Mouse (Mus musculus) frontal cortex, postnatal 10 days (tissue): ENCODE data around the gene Adcyap1r1.
A peak's percentile ranks its signal among the peaks of the same experiment; 100 is the strongest.

Source experiments
- DNase-seq, 2 experiments: peaks; one replicate each; pipeline ENCODE4 v3.0.0; 2022; ENCODE audit warnings: low spot score in 2 of 2, mixed read lengths in 1 of 2

Adcyap1r1 gene

GRCm38 (mm10) chr6:55501061-55501460, 49.3 kb downstream of the Adcyap1r1 start:
- DNase-seq: no peak

- no peak for DNase-seq
Observed at GRCm38 (mm10) chr6:55502309-55502708, 50.5 kb downstream of the Adcyap1r1 start.

- peak in 1 of 2 experiments; percentile 54 for DNase-seq
Observed at GRCm38 (mm10) chr6:55504797-55505488, 53.2 kb downstream of the Adcyap1r1 start.

- DNase-seq: no peak
Observed at GRCm38 (mm10) chr6:55506519-55506918, 54.7 kb downstream of the Adcyap1r1 start.

GRCm38 (mm10) chr6:55509130-55509870, 57.5 kb downstream of the Adcyap1r1 start:
- DNase-seq: peak in 1 of 2 experiments; percentile 3

- peak in 1 of 2 experiments; percentile 77 for DNase-seq
Observed at GRCm38 (mm10) chr6:55511212-55512065, 59.7 kb downstream of the Adcyap1r1 start.

GRCm38 (mm10) chr6:55512066-55512703, 60.4 kb downstream of the Adcyap1r1 start:
- DNase-seq: peak in 1 of 2 experiments; percentile 4

GRCm38 (mm10) chr6:55513477-55513876, 61.7 kb downstream of the Adcyap1r1 start:
- DNase-seq: no peak

- peak; percentile 64 to 82 for DNase-seq
Observed at GRCm38 (mm10) chr6:55519605-55520201, 67.9 kb downstream of the Adcyap1r1 start.

- DNase-seq: peak; percentile 40 to 64
Observed at GRCm38 (mm10) chr6:55520237-55521095, 68.7 kb downstream of the Adcyap1r1 start.

- no peak for DNase-seq
Observed at GRCm38 (mm10) chr6:55536469-55536868, 84.7 kb downstream of the Adcyap1r1 start.

GRCm38 (mm10) chr6:55539196-55539595, 87.4 kb downstream of the Adcyap1r1 start:
- peak in 1 of 2 experiments; percentile 36 for DNase-seq

- no peak for DNase-seq
Observed at GRCm38 (mm10) chr6:55542359-55542758, 90.6 kb downstream of the Adcyap1r1 start.

GRCm38 (mm10) chr6:55543345-55543744, 91.6 kb downstream of the Adcyap1r1 start:
- no peak for DNase-seq

GRCm38 (mm10) chr6:55549211-55549610, 97.4 kb downstream of the Adcyap1r1 start:
- no peak for DNase-seq

- peak; percentile 33 to 54 for DNase-seq
Observed at GRCm38 (mm10) chr6:55550926-55551325, 99.1 kb downstream of the Adcyap1r1 start.
